Mouse (Mus musculus) WW6 (cell line): ENCODE measurements around the gene Myo1c.
"Not testable (repeated sequence)": the region's sequence is repeated elsewhere in the genome, so short reads cannot be mapped to it uniquely, and the experiment has no call there.

Source experiments
- DNase-seq: peaks from one replicate; pipeline ENCODE4 v3.0.0-alpha.2; 2013; ENCODE audit warnings: low read depth, low spot score

Myo1c gene

DNA sequence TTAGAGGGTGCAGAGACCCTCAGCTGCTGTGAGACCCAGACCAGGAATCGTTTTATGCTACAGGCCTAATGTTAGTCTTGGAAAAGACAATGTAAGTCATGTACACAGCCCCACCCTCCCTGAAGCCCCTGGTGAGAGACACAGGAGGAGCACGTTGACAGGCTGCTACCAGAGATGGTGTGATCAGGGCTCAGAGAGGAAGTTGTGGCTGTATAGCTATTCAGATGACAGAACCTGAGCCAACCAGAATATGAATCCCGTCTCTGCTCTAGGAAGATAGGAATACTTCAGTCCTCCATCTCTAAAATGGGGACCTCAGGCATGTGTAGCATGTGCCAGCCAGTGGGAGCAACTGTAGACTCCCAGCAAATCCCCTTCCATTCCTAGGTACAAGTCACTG is 18.3 kb downstream of the Myo1c start:
- no peak for DNase-seq

- no peak for DNase-seq
Observed at GRCm38 (mm10) chr11:75669176-75669852, 19.0 kb downstream of the Myo1c start.

DNA sequence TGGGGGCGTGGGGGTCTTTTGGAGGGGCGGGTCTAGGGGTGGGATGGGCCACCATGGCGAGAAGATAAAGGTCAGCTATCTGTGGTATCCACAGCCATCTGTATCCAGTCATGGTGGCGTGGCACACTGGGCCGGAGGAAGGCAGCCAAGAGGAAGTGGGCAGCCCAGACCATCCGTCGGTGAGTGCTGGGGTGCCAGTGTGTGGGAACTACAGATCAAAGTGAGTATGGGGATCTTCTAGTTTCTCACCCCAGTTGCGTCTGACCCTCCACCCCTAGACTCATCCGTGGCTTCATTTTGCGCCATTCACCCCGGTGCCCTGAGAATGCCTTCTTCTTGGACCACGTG is 19.5 kb downstream of the Myo1c start:
- no peak for DNase-seq

GRCm38 (mm10) chr11:75671426-75672180 is 21.3 kb downstream of the Myo1c start:
- DNase-seq = no peak

DNA sequence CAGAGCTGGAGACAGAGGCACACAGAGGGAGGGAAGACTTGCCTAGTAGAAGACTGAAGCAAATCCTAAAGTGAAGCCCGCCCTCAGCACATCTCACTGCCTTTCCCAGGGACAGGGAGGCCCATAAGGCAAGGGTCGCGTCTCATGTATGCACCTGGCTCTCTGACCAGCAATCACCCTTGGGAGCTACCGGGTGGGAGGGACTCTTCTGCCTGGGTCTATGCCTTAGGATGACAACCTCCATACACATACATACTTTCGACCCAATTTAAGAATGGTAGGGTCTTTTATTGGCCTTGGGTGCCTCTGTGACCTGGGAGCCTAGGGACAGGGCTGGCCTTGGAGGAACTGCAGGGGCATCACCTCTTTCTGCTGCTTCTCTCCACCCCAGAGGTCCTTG is 23.1 kb downstream of the Myo1c start:
- DNase-seq = no peak

- no peak for DNase-seq
Observed at GRCm38 (mm10) chr11:75674875-75675274, 24.6 kb downstream of the Myo1c start.

DNA sequence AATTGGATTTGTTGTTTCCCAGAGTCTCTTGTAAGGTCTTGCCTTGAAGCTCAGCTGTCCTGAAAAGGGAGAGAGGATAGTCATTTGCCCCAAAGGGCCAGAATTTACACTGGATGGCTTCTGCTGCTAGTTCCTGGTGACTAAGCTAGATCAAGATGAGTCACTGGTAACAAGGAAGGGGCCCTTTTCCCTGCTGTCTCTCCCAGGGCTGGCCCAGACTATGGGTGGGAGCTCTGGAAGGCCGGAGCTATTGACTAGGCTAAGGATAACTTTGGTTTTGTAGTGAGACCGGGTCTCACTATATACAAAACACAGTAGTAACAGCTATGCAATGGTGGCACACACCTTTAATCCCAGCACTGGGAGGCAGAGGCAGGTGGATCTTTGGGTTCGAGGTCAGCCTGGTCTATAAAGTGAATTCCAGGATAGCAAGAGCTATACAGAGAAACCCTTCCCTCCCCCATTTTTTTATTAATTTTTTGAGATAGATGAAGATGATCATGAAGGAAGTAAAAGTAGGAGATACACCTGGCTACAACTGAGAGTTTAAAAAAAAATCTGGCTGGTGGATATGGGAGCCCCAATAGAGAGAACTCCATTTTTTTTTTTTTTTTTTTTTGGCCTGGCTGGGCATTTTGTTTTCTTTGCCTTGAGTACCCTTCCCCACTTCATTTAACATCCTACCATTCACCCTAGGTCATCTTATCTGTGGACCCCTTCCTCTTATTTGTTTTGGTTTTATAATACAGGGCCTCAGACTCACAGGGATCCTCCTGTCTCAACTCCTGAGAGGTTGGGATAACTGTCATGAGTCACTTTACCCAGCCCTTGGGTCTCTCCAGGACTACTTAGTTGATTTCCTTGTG is 27.8 kb downstream of the Myo1c start:
- DNase-seq = no peak

- DNase-seq = peak; percentile 99
Observed at GRCm38 (mm10) chr11:75678747-75679438, 28.6 kb downstream of the Myo1c start, which contains the start of gene Crk. TSS of gene Crk (plus strand) at chr11:75679259.

DNA sequence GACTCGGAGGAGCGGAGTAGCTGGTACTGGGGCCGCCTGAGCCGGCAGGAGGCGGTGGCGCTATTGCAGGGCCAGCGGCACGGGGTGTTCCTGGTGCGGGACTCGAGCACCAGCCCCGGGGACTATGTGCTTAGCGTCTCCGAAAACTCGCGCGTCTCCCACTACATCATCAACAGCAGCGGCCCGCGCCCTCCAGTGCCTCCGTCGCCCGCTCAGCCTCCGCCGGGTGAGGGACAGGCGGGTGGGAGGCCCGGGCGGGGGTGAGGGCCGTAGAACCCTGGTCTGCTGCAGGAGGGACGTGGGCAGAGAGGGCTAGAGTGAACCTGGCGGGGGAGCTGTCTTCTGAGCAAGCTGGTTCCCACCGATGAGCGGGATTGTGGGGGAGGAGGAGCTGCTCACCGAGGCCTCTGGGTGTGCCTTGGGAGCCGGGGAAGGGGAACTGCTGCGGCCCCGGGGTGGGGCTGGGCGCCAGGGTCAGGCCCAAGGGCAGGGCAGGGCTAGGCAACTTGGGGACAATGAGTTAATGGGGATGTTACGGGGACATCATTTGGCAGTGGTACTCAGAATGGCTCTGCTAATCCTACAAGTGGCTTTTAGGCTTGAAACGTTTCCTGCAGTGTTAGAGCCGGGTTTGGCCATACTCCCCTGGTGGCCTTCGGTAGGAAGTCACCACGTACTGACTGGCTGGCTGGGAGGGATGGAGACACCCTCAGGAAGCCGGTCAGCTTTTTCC is 29.3 kb downstream of the Myo1c start:
- DNase-seq = peak; percentile 79

- no peak for DNase-seq
Observed at GRCm38 (mm10) chr11:75684462-75684861, 34.2 kb downstream of the Myo1c start.

DNA sequence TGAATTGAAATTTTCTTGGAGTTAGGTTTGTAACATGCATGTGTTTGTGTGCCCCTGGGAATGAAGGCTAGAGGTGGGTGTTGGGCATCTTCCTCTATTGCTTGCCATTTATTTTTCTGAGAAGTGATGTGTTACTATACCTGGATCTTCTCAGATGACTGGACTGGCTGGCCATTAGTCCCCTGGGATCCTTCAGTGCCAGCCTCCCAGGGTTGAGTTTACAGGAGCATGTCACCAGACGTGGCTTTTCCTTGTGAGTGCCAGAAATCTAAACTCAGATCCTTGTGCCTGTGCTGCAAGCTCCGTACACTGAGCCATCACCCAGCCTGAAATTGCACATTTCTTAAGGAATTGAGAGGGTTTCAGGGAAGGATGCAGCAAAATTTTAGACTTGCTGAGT is 34.7 kb downstream of the Myo1c start:
- DNase-seq = no peak

GRCm38 (mm10) chr11:75687343-75687993 is 37.2 kb downstream of the Myo1c start:
- no peak for DNase-seq

- no peak for DNase-seq
Observed at GRCm38 (mm10) chr11:75688132-75688531, 37.8 kb downstream of the Myo1c start.

DNA sequence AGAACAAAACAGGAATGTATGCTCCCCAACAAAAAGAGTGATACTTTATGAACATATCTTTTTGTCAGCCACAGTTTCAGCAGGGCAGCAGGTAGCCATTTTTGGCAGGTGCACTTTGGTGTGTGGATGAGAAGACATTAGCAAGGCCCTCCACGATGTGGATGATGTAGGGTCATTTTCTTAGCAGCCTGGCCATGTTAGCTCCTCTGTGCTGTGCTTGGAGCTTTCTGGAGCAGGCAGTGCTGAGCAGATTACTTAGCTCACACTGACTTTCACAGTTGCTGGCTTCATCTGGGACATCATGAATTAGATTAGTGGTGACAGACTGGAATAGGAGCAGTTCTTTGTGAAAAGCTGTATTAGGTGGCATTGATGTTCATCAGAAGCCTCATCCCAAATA is 39.7 kb downstream of the Myo1c start:
- DNase-seq = no peak

- no peak for DNase-seq
Observed at GRCm38 (mm10) chr11:75691047-75691446, 40.7 kb downstream of the Myo1c start.

- no peak for DNase-seq
Observed at GRCm38 (mm10) chr11:75693570-75693969, 43.3 kb downstream of the Myo1c start.

DNA sequence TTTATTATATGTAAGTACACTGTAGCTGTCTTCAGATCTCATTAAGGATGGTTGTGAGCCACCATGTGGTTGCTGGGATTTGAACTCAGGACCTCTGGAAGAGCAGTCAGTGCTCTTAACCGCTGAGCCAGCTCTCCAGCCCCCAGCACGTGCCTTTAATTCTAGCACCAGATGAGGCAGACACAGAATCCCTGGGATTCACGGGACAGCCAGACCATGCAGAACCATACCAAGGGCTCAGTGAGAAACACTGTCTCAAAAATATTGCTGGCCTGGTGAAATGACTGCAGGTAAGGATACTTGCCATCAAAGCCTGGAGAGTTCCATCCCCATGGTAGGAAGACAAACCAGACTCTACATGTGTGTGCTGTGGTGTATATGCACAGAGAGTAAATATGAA is 47.2 kb downstream of the Myo1c start:
- not testable (repeated sequence) for DNase-seq

DNA sequence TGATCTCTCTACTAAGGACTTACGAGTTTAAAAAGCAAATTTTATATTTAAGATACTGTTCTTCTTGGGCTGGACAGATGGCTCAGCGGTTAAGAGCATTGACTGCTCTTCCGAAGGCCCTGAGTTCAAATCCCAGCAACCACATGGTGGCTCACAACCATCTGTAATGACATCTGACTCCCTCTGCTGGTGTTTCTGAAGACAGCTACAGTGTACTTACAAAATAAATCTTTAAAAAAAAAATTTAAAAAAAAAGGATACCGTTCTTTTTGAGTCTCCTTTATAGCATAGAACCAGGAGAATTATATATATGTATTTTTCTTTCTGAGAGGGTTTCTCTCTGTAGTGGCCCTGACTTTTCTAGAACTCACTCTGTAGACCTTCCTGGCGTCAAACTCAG is 50.3 kb downstream of the Myo1c start:
- DNase-seq = no peak

DNA sequence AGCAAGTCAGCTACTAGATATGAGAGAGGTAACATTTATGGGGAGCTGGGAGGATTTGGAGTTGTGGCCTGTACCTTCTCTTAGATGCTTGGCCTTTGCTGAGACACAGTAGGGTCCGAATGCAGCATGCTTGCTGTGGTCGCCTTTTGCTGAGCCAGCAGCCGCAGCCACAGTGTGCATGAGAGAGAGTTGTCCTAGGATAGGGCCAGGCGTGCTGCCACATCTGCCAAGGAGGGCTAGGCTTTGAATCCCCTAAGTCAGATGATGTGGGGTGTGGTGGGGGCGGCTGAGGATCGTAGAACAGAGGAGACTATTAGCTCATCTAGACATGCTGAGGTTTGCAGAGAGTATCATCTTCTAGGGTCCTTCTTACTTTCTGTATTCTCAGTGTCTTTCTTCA is 52.5 kb downstream of the Myo1c start:
- DNase-seq = no peak

GRCm38 (mm10) chr11:75703748-75704147 is 53.4 kb downstream of the Myo1c start:
- DNase-seq = no peak

DNA sequence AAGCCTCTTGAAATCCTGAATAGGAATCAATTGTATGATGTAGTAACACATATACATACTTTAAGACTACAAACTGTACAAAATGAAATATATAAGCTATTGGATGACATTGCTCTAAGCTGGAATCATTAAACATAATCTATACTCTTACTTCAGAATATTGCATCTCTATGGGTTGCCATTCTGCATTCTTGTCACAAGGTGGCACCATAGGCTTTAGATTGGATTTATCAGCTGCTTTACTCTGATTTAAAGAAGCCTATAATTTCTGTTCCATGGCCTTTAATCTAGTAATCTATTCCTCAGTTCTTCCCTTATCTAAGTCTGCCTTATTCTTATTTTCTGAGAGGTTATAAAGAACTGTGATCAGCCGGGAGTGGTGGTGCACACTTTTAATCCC is 63.6 kb downstream of the Myo1c start:
- DNase-seq = no peak
